Mouse (Mus musculus) left cerebral cortex, postnatal 36 days (tissue): ENCODE results near the gene Ptger3. TPM values are rescaled to one million over a fixed set of nuclear protein-coding genes. Genes with fewer than 3 reads are reported as not detected.

Experiments used
- DNase-seq, 2 experiments: peaks; one replicate each; pipeline ENCODE4 v3.0.0; 2021 to 2022; ENCODE audit warnings: low spot score in 2 of 2, mixed read lengths in 1 of 2
- intact Hi-C: fragments of 180-260 bp; cut with DNase I; formaldehyde crosslinking; loops from one replicate; pipeline ENCODE4 v1.15.1; 2025
- total RNA-seq, 2 experiments: library from RNA; stranded (reverse); gene quantifications; 2 replicates each; pipeline ENCODE4 v1.2.3; 2021

Gene Ptger3
- total RNA-seq, result 1 to 10 TPM; 3.3 to 5.2 TPM

DNA sequence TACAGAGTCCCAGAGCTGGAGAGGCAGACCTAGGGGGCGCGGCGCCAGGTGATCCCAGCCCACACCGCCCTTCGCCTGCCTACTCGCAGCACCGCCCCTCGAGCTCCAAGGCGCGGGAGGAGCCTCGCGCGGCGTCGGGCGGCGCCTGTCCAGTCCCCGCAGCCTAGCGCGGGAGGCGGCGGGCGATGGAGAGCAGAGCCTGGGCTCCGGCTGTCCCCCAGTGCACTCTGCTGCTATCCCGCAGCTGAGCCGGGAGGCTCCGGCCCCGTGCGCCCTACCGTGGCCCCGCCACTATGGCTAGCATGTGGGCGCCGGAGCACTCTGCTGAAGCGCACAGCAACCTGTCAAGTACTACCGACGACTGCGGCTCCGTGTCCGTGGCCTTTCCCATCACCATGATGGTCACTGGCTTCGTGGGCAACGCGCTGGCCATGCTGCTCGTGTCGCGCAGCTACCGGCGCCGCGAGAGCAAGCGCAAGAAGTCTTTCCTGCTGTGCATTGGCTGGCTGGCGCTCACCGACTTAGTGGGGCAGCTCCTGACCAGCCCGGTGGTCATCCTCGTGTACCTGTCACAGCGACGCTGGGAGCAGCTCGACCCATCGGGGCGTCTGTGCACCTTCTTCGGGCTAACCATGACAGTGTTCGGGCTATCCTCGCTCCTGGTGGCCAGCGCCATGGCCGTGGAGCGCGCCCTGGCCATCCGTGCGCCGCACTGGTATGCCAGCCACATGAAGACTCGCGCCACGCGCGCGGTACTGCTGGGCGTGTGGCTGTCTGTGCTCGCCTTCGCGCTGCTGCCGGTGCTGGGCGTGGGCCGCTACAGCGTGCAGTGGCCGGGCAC lies at the start of gene Ptger3:
Ptger3 (plus strand) TSS at position 168 of the 841 bp plus-strand sequence.
- peak; percentile 49 to 55 for DNase-seq
- intact Hi-C loops, result loop anchor here (1.0 to 10.0 kb wide), 4 partner anchors 150 to 1978 kb away; no protein-coding TSS in a partner anchor

DNA sequence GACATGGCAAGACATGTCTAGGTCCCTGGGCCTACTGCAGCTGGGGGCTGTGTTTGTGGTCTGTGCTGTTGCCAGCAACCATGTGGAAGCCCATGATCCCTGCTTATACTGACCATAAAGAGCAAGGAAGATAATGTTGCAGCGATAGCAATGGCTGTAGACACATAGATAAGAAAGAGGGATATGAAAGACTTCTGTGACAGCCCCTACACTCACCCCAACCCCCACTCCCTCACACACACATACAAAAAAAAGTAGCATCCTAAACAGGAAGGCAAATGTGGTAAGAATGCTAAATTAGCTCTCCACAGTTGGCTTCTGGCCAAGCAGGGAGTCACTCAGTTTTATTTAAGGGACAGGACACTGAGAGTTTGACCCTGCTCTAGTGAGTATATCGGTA lies 48.7 kb upstream of the Ptger3 start:
- intact Hi-C loops, result no loop called here
- DNase-seq, result no peak

DNA sequence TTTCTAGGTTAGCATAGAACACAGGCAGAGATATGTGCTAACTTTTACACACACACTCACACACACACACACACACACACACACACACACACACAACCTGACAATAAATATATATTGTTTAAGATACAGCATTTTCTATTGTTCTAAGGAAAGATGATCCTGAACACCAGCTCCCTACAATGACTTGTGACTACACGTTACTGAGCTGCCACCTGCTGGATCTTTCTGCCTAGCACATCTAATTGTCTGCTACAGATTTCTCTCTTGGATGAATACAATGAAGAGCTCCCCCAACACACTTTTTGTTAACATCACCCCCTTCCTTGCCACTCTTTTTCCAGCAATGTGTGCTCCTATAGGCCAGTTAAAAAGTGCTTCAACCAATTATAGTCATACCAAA lies 46.3 kb upstream of the Ptger3 start:
- intact Hi-C loops, result loop anchor here (10.0 kb wide), 2 partner anchors 286 to 956 kb away; partner anchors contain the start of gene Negr1
- DNase-seq, result peak; percentile 21 to 64

DNA sequence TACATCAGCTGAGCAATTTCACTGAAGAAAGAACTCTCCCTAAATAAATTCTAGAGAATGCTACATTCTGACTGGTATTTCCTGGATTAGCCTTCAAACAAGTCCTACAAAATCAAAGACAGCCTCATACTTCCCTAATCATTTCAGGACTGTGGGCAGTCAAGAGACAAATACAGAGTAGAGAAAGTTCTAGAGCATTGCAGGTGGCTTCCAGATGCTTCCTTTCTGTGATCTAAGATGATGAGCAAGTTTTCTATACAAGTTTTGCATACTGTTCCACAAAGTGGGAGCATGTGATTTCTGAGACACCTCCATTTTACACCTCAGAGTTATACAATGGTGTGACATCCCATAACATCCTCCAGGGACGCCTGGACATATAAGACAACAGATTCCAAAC lies 42.9 kb upstream of the Ptger3 start:
- intact Hi-C loops, result loop anchor here (10.0 kb wide), 2 partner anchors 289 to 959 kb away; partner anchors contain the start of gene Negr1
- no peak for DNase-seq

DNA sequence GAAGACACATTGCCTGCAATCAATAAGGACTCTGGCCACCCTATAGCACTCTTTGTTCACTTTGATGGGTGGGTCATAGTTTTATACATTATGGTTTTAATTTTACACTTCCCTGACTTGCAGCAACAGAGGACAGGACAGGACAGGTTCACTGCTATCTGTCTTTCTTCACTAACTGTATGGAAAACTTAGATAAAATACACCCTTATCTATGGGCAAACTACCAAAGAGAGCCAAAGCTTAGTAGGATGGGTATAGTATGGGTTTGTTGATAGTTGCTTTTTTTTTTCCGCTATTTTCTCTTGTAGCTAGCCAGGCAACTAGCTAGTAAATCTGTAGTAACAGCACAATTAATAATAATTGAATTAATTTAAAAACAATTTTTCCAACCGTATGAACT lies 35.1 kb upstream of the Ptger3 start:
- intact Hi-C loops, result no loop called here
- DNase-seq, result no peak

DNA sequence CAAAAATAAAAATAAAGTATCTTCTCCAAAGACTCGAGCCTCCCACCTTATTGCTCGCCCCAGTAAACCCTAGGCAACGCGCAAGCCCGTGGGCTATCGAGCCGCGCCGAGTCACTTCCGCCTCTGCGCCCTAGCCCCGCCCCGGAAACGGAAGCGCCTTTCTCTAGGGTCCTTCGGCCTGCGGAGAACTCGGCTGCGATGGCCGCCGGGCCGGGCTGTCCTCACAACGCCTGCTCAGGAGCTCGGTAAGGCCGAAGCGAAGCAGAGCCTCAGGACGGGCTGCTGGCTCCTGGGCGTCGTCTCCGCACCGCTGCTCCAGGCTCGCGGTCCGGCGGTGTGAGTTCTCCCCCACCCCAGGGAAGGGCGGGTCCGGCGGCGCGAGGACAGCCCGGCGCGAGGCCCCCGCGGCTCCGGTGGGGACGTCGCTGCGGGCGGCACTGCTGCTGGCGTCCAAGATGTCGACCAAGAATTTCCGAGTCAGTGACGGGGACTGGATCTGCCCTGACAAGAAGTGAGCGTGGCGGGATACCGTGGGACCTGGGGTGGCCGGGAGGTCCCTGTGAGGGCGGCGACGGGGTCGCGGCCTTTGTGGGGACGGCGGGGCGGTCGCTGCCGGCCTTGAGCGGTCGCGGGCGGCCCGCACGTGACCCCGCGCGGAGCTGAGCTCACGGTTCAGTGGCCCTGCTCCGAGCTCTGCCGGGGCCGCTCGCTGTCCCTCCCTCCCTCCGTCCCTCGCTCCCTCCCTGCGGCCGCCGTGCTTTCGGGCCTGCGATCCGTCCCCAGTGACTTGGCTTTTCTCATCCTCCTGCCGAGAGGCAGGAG lies 32.5 kb upstream of the Ptger3 start, which contains the start of gene Zranb2:
Zranb2 (plus strand) TSS at position 197 of the 822 bp plus-strand sequence.
- intact Hi-C loops, result no loop called here

DNA sequence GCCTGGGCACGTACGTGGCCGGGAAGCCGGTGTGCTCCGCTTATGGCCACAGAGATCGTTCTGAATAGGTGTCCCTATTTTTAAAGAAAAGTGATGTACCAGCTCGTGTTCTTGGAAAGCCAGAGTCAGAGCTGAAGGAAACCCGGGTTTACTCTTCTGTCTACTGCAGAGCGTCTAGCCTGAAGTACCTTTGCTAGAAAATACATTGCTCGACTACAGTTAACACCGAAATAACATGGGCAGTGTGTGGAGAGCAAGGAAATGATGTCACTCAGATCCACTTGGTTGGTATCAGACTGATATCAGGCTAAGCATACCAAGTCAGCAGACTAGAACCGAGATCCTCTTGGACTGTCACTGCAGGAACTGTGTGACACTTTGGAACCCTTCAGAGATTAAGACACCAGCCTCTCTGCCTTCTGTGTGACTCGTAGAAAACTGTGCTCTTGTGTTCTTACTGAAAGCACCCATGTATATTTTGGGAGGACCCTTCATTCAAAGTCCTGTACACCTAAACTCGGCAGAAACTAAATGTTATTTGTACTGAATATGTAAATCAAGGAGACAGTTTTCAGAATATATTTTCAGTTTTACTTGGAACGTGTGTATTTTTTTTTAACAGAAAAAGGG lies 31.8 kb upstream of the Ptger3 start:
- DNase-seq, result no peak
- intact Hi-C loops, result no loop called here

More for the DNA sequence above, 32.5 kb upstream of the Ptger3 start, which contains the start of gene Zranb2:
- DNase-seq, result peak; percentile 95

DNA sequence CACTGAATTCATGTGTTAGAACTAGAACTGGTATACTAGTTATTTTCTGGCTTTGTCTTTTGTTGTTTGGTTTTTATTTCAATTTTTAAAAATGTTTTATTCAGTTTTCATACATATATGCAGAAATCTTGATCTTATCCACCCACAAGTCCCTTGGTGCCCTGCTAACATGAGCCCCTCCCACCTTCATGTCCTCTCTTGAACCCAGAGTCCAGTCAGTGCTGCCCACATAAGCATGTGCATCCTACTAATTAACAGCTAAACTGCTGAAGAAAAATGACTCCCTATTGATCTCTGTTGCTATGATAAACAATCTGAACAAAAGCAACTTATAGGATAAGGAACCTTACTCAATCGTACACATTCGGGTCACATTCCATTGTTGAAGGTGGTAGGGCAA lies 17.4 kb upstream of the Ptger3 start:
- DNase-seq, result no peak
- intact Hi-C loops, result no loop called here

DNA sequence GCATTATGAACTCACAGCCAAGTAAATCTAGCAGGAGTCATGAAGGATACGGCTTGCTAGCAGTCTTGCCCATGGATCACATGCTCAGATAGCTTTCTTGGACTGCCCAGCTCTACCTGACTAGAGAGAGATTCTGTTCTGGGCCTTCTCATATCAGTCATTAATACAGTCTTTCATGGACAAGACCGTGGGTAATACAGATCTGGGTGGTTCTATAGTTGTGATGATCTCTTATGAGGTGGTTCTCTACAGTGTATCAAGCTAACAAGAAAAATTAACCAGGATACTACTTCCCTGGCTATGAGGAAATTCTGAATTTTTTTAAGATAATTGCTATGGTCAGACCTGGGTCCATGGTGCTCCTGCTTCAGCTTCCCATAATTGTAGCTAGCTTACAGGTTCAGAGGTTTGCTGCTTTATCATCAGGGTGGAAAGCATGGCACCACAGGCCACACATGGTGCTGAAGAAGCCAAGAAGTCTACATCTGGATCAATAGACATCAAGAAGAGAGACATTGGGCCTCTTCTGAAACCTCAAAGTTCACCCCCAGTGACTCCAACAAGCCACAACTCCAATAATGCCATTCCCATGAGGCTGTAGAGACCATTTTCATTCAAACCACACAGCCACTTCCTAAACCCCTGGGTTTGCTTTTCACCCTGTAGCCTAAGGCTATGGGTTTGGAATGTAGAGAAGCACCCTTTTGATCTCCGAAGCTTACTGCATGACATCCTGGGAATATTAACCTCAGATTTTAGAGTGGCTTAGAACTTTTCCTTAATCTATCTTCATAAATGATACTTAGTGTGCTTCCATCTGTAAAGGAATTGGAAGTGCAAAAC lies 16.7 kb upstream of the Ptger3 start:
- DNase-seq, result no peak
- intact Hi-C loops, result no loop called here

DNA sequence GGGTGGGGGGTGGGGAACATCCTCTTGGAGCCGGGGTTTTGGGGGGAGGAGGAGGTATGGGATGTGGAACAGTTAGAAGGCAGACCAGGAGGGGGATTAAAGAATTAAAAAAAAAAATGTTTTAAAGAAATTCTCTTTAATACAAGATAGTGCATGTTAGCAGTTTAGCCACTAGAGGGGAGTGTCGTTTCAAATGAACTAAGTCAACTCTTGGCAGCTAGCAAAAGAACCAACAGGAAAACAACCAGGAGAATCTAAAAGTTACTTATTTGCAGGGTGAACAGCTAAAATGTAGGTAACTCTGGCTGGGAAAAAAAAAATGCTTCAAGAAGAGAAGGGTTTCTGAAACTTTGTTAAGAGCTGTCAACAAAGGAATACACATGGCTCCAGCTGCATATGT lies 1.5 kb upstream of the Ptger3 start:
- intact Hi-C loops, result loop anchor here (10.0 kb wide), 3 partner anchors 310 to 1980 kb away; no protein-coding TSS in a partner anchor
- no peak for DNase-seq

DNA sequence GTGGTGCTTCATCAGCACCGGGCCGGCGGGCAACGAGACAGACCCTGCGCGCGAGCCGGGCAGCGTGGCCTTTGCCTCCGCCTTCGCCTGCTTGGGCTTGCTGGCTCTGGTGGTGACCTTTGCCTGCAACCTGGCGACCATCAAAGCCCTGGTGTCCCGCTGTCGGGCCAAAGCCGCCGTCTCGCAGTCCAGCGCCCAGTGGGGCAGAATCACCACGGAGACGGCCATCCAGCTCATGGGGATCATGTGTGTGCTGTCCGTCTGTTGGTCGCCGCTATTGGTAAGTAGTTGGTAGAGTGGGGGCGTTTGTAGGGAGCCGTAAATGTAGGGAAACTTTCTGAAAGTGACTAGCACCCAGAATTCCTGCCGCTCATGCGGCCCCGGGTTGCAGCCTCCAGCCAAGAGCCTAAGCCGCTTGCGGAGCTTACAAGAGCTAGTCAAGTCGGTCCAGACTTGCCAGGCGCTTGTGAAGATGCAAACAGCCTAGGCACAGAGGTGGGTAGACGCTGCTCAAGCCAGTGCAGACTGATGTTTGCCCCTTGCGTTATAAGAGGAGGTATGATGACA lies 957 bp downstream of the Ptger3 start:
- DNase-seq, result peak; percentile 10 to 16
- intact Hi-C loops, result loop anchor here (1.0 to 10.0 kb wide), 4 partner anchors 150 to 1977 kb away; no protein-coding TSS in a partner anchor

DNA sequence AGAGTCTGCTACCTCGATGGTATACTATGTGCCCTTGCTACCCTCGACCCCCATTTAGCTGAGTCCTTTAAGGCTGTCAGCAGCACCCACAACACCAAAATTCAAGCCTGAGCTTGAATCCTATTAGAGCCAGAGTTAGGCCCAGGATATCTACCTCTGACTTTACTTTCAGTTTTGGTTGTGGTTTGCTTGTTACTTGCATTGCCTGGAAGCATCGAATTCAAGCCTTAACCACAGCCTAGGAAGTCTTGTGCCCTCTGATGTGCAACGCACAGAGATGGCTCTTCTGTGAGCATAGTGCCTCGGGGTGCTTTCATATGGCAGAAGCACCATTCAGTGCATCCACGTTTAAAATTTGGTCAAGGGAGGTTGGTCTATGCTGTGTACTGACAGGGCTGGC lies 5.3 kb downstream of the Ptger3 start:
- intact Hi-C loops, result no loop called here
- no peak for DNase-seq

DNA sequence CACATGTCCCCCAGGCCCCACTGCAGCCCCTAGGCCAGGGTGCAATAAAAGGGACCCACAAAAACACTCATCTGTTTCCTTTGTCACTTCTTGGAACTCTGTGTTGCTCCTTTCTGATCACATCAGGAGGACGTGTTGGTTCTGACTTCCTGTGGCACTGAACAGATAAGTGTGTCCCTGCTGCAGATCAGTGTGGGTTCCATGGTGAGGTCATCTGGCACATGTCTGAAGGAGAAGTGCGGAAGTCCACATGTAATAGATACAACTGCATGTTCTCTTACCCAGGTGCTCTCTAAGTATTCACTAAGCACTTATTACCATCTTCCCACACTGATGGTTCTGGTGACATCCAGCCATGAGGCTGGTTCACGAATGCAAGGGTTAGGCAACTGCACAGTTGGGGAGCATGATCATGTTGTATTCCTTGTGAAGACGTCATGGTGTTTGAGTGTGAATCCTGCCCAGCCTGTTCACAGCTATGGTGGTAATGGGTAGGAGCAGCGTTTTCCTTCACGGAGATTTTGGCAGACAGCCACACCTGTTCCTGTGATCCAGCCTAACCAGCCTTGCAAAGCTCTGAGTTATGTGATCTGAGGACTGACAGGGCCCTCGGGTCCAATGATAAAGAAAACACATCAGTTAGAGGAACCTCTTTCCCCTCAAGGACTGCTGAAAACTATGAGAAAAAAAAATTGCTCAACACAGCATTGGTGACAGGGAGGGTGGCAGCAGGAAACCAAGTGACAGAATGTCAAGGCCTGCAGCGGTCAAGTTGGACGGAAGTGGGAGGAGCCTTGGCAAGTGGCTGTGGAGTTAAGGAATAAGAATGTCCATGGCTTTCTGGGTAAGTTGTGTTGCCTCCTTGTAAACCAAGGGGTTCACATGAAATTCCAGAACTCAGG lies 9.0 kb downstream of the Ptger3 start:
- intact Hi-C loops, result no loop called here
- no peak for DNase-seq

DNA sequence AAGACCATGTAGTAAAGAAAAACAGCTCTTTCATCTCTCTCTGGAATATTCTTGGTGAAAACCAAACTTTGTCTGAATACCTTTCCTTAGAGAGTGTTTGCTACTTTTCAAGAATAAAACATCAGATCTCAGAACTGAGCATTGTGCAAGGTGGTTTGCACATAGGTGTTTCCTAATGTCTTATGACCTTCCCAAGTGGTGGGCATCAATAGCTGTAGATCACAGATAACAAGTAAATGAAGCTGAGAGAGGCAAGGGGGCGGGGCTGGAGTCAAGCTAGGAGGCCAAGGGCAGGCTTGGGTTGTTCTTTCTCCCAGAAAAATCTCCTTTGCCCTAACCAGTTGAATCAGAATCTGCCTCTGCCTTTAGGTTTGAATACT lies 9.6 kb downstream of the Ptger3 start:
- intact Hi-C loops, result no loop called here
- DNase-seq, result no peak

DNA sequence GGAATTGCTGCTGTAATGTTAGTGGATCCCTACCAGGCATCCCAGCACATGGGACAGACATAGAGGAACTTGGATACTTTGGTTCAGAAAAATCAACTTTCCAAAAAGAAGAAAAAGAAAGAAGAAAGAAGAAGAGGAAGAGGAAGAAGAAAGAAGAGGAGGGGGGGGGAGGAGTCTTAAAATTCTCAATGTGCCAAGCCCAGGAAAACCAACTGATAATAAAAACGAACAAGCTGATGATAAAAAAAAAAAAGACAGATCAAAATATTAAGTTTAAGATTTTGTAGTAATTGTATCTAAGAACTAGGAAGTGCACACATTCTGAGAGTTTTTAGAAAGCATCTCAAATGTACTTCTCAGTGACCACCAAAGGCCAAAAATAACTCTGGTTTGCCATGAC lies 10.2 kb downstream of the Ptger3 start:
- intact Hi-C loops, result no loop called here
- DNase-seq, result no peak

DNA sequence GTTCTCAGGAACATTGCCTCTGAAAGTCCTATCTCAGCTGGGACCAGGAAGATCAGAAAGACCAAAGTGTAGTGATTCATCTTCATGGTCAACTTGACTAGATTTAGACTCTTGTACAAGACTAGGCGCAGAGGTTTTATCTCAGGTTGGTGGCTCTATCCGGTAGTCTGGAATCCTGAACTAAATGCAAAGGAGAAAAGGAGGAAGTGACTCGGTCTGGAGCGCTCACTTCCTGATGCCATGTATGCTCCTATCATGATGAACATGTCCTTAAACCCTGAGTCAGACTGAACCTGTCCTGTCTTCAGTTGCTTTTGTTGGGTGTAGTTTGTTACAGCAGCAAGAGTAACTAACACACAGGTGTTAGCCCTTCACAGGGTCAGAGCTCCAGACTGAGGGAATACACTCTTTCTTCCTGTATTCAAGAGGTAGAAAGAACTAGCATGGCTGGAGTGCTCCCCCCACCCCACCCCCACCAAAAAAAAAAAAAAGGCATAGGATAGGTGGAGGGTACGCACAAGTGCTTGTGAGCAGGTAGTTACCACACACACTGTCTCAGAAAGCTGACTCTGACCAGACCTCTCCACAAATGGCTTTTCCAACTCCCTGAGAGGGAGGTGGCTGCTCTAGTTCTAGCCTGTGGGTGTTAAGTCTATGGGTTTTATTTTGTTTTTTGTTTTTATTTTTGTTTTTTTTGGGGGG lies 11.9 kb downstream of the Ptger3 start:
- intact Hi-C loops, result no loop called here
- DNase-seq, result no peak

DNA sequence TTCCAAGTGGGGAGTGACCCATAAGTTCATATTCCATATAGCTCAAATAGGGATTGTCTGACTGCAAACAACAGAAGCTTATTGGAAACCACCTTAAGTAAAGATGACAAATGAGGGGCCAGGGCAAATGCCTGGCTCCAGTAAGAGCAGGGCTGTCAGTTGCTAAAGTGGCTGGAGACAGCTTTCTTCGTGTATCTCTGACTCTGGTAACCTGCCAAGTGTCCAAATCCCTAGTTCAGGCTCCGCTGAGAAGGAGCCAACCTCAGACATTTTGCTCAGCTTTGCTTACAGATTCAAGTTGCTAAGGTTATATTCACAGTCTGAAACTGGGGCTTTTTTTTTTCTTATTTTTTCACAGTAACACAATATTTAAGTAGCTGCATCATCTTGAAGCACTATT lies 12.7 kb downstream of the Ptger3 start:
- no peak for DNase-seq
- intact Hi-C loops, result no loop called here
